Mouse (Mus musculus): ENCODE results near the gene Clcnkb.

The Clcnkb gene

DNA sequence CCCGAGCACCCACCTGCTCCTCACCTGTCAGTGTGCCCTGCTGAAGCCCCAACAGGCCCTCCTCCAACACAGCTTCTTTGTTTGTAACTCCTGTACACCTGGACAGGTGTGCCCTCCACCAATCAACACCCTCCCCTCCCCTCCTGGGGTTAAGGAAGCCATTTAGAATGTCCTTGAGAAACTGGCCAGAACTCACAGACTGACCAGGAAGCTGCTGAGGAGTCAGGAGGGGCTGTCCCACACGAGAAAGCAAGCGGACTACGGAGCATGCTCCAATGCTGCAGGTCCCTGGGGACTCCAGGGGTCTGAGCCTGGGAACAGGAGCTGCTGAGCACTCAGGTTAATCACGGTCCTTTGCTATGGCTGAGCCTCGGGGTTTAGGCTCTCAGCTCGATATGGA is at the start of gene Clcnkb:
Gene Clcnkb, minus strand, starts transcription at position 91 of the 400 bp plus-strand sequence.
- DNase-seq = no peak

DNA sequence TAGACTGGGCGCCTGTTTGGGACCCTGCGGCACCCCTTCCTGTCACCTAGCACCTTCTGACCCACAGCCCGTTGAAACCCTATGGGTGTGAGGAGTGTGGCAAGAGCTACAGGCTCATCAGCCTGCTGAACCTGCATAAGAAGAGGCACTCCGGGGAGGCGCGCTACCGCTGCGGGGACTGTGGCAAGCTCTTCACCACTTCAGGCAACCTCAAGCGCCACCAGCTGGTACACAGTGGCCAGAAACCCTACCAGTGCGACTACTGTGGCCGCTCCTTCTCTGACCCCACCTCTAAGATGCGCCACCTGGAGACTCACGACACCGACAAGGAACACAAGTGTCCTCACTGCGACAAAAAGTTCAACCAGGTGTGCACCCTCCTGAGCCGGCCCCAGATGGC is 48.9 kb upstream of the Clcnkb start:
- DNase-seq = no peak

DNA sequence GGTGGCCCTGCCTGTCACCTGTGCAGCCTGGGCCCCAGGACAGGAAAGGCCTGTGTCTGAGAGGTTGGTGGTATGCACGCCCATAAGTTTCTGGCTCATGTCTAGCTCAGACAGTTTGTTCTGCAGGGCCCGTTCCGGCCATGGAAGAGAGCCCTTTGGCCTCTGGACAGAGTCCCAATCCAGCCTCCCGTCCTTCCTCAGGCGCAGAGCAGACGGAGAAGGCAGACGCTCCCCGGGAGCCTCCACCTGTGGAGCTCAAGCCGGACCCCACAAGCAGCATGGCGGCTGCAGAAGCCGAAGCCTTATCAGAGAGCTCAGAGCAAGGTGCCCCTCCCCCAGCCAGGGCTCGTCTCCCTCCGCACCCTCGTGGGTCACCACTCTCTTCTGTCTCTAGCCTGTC is 47.7 kb upstream of the Clcnkb start:
- no peak for DNase-seq

DNA sequence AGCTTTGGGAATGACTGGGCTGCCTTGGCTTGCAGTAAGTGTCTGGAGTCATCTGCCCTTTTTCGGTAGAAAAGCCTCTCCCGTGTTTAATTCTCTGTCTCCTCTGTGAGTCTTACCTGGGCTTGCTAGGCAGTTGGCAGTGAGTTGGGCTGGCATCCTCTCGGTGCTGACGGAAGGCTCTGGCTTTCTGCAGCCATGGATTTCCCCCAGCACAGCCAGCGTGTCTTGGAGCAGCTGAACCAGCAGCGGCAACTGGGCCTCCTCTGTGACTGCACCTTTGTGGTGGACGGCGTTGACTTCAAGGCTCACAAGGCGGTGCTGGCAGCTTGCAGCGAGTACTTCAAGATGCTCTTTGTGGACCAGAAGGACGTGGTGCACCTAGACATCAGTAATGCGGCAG is 45.8 kb upstream of the Clcnkb start:
- no peak for DNase-seq

DNA sequence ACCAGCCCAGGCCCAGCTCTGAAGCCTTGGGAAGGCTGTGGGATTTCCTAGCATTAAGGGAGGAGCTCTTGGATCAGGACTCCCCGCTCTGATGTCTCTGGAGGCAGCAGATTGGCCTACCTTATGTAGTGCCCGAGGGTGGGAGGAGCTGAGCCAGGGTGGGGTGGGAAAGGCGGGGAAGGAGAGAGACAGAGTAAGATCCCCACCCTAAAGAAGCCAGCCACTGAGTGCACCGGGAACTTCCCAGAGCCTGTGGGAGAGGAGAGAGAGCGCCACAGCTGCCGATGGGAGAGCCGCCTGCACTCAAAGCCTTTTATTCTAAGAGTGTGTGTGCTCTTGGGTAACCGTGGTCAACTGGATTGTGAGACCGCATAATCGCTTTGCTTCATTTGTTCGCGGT is 45.3 kb upstream of the Clcnkb start:
- DNase-seq = no peak

DNA sequence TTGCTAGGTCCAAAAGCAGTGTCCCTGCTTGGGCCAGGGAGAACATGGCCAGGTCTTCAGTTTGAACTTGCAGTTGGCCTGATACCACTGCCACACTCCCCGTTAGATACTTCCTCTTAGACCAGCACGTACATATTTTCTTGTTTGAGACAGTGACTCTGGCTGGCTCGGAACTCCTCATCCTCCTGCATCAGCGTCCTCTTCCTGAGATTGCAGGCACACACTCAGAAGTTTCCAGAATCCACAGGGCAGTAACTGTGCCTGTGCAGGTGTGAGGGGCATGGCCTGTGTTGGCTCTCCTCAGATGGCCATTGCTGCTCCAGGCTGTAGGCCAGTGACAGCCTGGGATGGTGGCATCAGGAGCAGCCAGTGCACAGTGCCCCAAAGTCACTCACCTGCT is 44.7 kb upstream of the Clcnkb start:
- DNase-seq = no peak

DNA sequence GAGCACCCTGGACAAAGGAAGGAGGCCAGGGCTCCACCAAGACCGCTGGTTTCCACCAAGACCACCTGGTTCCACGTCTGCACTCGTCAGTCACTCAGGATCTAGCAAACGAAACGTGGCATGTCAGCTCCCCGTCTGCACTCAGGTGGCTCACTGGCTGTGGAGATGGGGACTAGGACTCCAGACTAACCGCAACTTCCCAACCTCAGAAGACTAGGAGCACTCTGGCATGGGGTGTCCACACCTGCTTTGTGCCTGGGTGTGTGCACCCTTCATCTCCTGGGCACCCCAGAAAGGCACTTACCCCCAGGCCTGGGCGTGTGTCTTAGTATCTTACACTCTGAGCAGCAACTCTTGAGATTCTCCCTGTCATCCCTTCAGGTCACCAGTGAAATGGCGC is 44.0 kb upstream of the Clcnkb start:
- DNase-seq = no peak

DNA sequence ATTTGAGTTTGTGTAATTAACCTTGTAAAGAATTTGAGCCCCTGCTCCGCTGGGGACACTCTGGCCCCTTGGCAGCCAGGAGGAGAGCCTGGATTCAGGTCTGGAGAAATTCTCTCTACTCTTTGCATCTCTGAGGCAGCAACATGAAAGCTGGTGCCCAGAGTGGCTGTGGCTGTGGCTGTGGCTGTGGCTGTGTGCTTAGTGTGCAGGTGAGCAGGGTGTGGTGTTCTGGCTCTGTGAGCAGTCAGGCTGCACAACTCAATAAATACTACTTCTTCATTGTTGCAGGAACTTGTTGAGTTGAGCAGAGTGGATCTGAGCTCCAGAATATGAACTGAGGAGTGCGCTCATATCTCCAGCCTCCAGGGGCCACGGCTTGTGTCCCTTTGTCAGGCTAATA is 43.1 kb upstream of the Clcnkb start:
- no peak for DNase-seq

DNA sequence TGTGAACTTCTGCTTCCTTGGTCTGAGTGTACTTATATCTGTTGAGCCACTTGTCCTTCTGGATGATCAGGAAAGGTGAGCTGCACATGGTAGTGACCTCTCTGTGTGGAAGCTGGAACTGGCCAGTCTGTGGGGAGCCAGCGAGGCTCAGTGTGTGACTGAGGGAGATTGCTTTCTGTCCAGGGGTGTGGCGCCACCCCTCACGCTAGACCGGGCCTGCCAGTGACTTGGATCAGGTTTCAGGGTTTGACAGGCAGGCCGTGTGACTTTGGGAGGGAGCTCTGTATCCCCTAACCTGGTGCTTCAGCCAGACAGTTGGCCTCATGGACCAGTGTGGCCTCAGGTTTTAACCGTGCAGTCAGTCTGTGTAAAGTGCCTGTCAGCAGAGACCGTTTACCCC is 42.4 kb upstream of the Clcnkb start:
- DNase-seq = peak; percentile 8

DNA sequence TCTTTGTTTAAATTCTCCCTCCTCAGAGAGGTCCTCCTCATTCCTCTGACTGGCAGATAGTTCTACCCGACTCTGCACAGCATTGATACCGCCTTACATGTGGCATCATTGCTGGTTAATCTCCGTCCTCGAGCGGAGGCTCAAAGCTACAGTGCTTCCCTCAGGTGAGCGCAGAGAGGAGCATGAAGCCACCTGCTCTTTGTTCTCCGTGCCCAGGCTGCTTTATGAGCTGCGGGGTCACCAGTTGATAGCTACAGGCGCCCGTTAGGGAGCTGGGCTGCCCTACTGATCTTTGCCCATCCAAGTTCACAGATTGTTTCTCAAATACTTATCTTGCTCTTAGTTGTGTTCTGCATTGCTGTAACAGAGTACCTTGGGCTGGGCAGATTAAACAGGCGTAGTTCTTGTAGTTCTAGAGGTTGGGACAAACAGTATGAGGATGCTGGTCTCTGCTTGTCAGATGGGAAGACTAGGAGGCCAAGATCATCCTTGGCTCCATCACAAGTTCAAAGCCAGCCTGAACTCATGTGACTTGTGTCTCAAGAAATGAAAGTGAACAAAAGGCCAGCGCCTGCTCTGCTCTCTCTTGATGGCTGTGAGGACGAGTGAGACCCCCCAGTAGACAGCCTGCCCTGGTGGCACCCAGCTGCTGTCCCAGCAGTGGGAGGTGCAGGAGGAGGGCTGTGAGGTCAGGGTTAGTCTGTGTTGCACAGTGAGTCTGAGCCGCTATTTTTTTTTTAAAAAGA is 40.6 kb upstream of the Clcnkb start:
- DNase-seq = peak; percentile 6

DNA sequence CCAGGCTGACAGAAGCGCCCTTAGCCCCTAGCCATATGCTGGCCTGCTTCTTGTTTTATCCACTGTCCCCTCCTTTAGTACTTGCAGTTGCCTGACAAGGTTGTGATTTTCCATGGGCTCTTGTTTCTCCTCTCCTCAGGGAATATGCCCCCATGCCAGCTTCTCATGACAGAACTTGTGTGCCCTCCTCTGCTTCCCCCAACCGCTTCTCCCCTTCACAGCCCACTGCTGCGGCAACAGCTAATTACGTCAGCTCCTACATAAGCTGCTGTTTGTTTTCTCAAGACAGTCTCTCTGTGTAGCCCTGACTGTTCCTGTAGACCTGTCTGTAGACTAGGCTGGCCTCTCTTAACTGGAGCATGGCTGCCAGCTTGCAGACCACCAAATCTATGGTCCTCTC is 39.7 kb upstream of the Clcnkb start:
- DNase-seq = no peak

DNA sequence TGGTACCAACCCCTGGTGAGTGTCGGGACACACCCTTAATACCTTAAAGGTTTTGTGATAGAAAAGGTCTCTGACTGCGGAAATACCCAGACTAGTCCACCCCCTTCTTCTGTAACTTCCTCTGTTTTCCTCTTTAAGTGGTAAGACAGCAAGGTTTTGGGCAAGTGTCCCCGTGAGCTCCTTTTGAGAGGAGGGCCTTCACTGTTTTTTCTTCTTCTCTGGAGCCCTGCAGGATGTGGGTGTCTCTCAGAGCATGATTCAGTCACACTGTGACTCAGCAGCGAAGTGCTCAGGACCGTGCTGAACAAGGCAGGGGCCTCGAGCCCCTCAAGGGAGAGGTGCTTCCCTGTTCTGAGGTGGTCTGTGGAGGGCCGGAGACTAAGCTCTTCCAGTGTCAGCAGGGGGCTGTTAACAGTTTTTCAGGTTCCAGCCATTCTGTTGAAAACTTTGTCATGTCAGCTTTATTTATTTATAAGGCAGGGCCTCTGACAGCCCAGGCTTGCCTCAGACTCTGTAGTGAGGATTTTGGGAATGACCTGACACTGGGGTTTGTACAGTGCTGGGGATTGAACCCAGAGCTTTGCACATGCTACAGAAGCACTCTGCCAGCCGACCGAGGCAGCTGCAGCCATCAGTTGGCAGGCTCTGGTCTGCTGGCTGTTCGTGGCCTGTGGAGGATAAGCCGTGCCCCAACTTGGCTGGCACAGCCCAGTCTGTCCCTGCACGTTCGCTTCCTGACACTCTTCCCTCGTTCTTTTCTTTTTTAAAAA is 39.0 kb upstream of the Clcnkb start:
- peak; percentile 52 for DNase-seq

DNA sequence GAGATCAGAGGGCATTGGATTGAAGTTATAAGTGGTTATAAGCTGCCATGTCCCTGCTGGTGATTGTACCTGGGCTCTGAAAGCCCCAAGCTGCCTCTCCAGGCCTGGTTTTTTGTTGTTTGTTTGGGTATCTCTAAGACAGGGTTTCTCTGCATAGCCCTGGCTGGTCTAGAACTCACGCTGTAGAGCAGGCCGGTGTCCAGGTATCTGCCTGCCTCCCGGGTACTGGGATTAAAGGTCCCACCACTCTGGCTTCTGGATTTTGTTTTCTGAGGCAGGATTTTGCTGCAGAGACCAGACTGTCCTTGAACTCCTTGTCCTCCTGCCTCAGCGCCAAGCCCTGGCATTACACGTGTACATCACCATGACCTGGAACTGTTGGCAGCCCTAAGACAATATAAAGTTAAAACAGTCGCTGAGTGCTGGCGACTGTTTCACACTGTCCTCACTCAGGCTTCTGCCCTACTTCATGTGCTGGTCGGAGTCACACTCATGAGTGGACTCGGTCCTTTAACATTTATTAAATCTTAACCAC is 36.2 kb upstream of the Clcnkb start:
- peak; percentile 4 for DNase-seq

DNA sequence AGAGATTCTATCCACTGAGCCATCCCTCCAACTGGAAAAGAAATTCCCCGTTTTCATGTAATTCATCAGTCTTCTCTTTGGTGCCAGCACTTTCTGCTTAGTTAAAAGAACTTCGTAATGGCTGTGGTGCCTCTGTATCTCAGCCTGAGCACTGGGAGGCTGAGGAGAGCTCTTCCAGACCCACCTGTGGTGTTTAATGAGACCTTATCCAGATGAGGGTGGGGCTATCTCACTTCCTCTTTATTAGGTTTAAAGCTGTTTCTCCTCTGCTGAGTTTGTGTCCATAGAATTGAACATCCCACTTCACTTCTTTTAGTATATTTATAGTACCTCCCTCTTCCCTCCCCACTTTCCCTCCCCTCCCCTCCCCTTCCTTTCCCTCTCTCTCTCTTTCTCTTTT is 35.4 kb upstream of the Clcnkb start:
- DNase-seq = no peak

DNA sequence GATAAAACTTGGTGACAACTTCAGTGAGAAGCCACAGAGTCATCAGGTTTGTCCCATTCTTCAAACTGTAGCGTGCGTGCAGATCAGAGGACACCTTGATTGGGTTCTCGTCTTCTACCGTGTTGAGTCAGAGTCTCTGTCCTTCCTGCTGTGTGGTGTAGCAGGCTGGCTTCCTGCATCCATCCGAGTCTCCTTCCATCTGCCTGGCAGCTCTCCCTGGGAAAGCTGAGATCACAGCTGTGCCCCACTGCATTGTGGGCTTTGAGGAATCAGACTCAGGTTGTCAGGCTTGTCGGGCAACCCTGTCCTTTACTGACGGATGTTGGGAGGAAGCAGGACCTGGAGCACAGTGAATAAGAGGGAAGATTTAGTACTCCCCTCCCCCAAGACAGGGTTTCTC is 30.4 kb upstream of the Clcnkb start:
- DNase-seq = no peak

DNA sequence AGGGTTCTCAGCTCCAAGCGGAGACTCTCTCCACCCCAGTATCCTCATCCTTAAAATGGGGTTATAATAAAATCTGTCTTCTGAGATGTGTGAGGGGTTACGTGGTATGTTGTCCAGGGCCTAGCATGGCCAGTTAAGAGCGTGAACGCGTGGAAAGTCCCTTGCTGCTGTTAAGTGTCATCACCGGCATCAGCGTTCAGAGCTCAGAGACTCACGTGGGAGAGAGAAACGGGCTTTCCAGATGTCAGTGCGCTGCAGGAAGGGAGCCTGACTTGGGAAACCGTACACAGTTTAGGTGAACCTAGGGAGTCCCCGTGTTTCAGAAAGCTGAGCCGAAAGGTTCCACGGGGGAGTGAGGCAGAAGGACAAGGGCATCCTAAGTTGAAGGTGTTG is 29.5 kb upstream of the Clcnkb start:
- no peak for DNase-seq

DNA sequence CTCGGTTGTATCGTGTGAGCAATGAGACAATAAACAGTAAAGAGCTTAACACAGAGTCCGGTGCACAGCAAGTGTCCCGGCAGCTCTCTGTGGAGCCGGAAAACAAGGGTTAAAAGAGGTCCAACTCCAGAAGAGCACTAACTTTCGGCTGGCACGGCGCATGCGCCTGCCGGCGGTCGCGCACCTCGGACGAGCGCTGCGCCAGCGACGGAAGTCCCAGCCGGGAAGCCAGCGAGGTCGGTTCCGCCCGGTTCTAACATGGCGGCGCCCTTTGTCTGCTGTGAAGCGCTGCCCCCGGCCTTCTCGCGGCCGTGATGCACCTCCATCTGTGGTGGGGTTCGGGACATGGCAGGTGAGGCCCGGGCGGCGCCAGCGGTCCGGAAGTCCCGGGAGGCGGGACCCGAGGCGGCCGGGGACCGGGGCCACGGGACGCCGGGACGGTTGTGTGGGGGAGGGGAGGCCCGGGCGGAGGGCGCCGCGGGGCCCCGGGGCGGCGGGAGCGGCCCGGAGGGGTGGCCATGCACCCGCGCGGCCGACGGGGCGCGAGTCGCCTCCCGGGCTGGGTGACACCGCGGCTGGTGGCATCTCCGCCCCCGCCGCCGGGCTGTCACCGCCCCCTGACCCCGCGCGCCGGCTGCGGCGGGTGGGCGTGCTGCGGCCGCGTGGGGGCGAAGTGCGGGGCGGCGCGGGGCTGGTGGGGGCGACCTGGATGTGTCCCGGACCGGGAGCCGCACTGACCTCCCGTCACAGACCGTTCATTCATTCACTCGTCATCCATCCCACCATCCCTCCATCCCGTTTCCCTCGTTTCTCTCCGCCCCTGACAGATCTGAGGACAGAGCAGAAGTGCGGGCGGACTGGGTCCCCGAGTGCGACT is 28.9 kb upstream of the Clcnkb start, which contains the start of gene Zbtb17:
Gene Zbtb17, plus strand, starts transcription at position 204 of the 877 bp plus-strand sequence.
- peak; percentile 96 for DNase-seq

DNA sequence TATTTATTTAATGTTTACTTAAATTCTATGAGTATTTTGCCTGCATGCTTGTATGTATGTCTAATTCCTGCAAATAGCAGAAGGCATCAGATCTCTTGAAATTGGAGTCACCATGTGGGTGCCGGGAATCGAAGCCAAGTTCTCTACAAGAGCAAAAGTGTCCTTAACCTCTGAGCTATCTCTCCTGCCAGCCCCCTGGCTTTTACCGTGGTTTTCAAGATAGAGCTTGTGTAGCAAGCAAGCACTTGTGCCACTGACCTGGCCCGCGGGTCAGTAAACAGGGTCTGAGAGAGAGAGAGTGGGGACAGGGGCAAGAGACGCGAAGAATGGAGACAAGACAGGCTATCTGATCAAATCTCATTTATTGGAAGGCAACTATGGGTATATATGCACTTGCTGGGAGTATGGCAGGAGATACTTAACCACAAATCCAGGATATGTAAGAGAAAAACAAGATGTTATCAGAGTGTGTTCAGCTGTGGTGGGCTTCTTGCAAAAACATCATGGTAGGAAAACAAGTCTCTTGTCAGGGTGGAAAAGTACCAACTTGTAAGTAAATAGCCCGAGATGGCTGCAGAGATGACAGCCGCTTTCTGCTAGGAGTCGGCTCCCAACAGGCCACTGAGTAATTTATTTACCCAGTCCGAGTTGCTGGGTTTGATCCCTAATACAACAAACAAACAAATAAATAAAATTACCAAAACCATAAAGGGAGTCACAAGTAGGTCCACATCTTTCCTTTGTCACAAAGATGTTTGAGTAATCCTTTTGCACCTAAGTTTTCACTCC is 28.0 kb upstream of the Clcnkb start:
- no peak for DNase-seq

DNA sequence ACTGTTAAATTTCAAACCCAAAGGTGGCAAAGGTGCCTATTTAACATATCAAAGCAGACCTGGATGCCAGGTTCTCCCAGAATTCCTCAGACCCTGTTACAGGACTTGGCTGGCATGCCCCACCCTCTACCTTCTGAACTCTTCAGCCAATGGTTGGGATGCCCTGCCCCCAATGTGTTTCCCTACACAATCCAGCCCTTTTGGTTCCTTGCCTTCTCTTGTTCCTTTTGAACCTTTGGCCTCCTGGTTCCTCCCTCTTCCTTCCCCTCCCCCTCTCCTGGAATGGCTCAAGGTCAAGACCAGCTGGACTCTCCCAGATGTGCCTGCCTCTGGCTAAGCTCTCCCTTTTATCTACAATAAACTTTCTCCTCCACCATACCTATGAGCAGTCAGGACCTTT is 25.1 kb upstream of the Clcnkb start:
- no peak for DNase-seq

DNA sequence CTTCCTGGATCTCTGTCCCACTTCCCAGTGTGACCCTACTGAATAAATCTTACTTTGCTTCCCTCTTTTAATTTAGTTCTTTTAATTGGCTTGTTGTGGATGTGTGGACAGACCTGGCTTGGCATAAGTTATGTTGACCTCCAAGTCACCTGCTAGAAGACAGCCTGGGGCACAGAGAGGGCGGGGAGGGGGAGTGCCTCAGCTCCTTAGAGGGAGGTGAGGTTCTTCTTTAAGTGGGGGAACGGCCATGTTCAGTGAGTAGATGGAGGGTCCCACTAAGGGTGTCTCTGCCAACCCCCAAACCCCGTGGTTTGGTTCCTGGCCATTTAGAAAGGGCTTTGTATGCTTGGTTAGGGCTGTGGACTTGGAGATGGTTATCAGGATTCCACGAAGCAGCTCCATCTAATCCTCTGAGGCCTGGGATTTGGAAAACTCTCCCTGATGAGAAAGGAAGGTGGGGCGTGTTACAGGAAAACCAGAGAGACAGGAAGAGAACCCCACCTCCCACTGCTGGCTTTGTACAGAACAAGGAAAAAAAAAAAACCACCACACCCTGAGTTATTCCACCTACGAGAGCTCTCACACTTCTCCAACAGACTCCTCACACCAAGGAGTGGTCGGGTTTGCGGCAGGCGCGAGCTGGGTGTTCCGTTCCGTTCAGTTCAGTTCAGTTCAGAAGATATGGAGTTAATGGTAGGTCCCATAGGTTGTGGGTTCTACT is 23.4 kb upstream of the Clcnkb start:
- no peak for DNase-seq

DNA sequence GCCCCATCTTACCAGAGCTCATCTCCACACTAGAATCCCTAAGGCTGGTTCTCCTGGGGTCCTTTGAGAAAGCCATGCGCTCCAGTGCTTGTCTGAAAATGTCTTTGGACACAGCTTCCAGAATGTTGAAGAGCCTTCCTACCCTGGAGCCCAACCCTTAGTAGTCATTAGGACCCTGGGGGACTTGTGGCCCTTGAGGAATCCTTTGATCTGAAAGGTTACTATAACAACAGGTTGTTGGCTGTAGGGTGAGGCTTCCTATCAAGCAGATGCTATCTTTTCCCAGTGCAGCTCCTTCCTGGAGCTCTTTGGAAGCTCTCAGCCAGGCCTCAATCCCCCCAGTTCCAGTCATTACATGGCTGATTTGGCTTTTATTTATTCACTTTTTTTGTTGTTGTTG is 20.2 kb upstream of the Clcnkb start, which contains the start of gene Srarp:
Gene Srarp, minus strand, starts transcription at position 132 of the 400 bp plus-strand sequence.
- DNase-seq = no peak

DNA sequence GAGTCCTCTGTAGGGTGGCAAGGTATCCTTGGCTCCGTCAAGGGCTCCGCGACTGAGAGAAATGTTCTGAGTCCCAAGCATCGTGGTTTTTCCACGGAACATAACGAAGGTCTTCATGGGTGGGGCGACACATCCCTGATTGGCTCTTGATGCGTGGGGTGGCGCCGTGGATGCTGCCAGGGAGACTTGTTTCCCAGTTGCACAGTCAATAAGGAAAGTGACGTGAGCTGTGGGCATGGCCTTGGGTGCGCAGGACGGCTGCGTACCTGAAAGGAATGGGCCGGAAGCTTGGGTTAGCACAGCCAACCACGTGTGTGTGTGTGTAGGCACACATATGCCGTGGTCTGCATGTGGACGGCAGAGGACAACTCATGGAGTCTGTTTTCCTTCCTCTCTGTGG is 17.4 kb upstream of the Clcnkb start:
- DNase-seq = no peak
